Mouse (Mus musculus): ENCODE results near the gene Id3.

DNA sequence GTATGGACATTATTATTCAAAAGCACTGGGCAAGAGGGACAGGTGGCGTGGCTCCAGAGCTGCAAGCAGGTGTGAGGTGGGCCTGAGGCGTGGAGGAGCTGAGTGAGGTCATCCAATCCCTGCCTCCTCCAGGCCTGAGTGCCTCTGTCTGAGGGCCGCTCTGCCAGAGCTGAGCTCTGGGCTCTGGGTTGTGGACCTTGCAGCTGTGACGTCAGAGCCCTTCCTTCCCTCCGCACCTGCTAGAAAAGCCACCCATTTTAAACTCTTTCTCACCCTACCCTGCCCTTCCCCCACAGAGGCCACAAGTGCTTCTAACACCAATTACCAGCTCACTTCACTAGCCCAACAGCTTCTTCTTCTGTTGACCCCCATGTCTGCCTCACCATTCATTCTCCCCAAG lies 31.0 kb upstream of the Id3 start:
- TF ChIP-seq CHD2 (IDR thresholded peaks at IDR 0.05; ENCODE audit: low read depth, low read length) (no peak), MAFK (IDR thresholded peaks at IDR 0.05; ENCODE audit: insufficient read depth, low read depth, low read length) (no peak), ZC3H11A (IDR thresholded peaks at IDR 0.05; ENCODE audit: borderline replicate concordance, low read depth, low read length) (no peak), ZNF384 (IDR thresholded peaks at IDR 0.05; ENCODE audit: low read depth, low read length) (no peak), HCFC1 (IDR thresholded peaks at IDR 0.05; ENCODE audit: borderline replicate concordance, insufficient read depth, low read length) (no peak)

Data from ES-E14 (cell line).